ENCODE assay signal across 9 mouse cellular contexts in the genomic region with DNA sequence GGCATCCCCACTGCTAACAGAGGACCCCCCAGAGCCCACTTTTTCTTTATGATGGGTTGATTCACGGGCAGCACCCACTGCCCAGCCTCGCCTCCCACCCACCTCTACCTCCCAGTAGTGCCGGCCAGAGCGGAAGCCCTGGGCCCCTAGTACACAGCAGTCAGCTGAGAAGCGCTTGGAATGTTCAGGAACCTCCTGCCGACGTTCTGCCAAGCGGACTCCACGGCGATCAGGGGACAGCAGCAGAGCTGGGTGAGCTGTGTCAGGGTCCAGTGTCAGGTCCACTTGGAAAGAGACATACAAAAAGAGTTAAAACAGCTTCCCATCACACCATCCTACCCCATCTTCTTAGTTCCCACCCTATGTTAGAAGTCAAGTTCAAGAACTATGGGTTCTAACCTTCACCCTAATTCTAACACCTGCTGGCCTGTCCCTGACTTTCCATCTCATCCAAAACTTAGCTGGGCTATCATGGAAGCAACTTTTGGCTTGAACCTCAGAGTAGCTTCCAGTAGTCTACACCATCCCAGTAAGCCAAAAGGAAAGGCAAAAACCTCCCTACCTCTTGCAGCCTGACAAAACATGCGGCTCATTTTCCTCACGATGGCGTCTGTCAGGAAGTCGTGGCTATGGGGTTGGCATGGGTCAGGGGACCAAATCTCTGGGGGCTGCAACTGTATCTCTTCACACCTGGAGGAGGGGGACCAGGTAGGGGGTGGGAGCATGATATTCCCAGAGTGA. TPM values are rescaled to one million over a fixed set of nuclear protein-coding genes. Genes with fewer than 3 reads are reported as not detected.
A peak's percentile ranks its signal among the peaks of the same experiment; 100 is the strongest.
DNase-seq lines count a peak whose midpoint lies in the region; ATAC-seq and TF ChIP-seq lines count a peak whose summit lies in the region.
"Had no signal": no experiment of that assay in that cellular context is flagged by ENCODE, and none has a peak within 500 bp of the region (broad histone marks: within the 10 kb centered on the region; RNA-seq: fewer than 3 reads in every experiment).

No protein-coding gene starts in this region.

- H3K27ac ChIP-seq in lung, embryonic 14.5 days (ENCODE audit: low read depth) = no peak overlapping the region
- H3K27ac ChIP-seq in embryonic facial prominence, embryonic 15.5 days (replicated peaks) = 0 out of 2 replicates have a peak overlapping the region, but pooled peaks have one; percentile 4
- no peak overlapping the region for H3K27ac ChIP-seq in intestine, embryonic 14.5 days (ENCODE audit: low read depth)
- no peak overlapping the region for H3K27ac ChIP-seq in midbrain, postnatal 0 days (ENCODE audit: low read depth, low read length)

- WGBS in lung, embryonic 14.5 days = 57% methylated on average over 14 of the region's 14 CpGs
- 58% methylated on average over 14 of the region's 14 CpGs for WGBS in embryonic facial prominence, embryonic 15.5 days
- 64% methylated on average over 14 of the region's 14 CpGs for WGBS in intestine, embryonic 14.5 days
- WGBS in midbrain, postnatal 0 days = 62% methylated on average over 14 of the region's 14 CpGs

- peak; percentile 38; the same call in 1 of the 2 replicates for ATAC-seq in lung, embryonic 14.5 days (ENCODE audit: insufficient read depth)
- no peak for ATAC-seq in embryonic facial prominence, embryonic 15.5 days (ENCODE audit: insufficient number of reproducible peaks, low FRiP score, low TSS enrichment, low read depth)
- ATAC-seq in intestine, embryonic 14.5 days (replicated peaks; ENCODE audit: low FRiP score, low TSS enrichment, low read depth) = peak; percentile 17
- 0 out of 2 replicates have a peak, but pooled peaks have one; percentile 10 for ATAC-seq in midbrain, postnatal 0 days (ENCODE audit: low FRiP score)

- no peaks in the 10 kb centered on the region for H3K27me3 ChIP-seq in lung, embryonic 14.5 days (ENCODE audit: insufficient read depth, low read length)
- no peaks in the 10 kb centered on the region for H3K27me3 ChIP-seq in embryonic facial prominence, embryonic 15.5 days
- H3K27me3 ChIP-seq in intestine, embryonic 14.5 days (replicated peaks; ENCODE audit: control insufficient read depth, insufficient read depth, low read length) = no peaks in the 10 kb centered on the region
- H3K27me3 ChIP-seq in midbrain, postnatal 0 days (ENCODE audit: insufficient read depth, low read length) = no peaks in the 10 kb centered on the region

- no peak for TF ChIP-seq CTCF in lung, embryonic 14.5 days (IDR thresholded peaks at IDR 0.05; ENCODE audit: low read depth)
- TF ChIP-seq CTCF in midbrain, postnatal 0 days (IDR thresholded peaks at IDR 0.05) = no peak

- no peak overlapping the region for H3K4me3 ChIP-seq in lung, embryonic 14.5 days (ENCODE audit: low read depth, low read length)
- H3K4me3 ChIP-seq in embryonic facial prominence, embryonic 15.5 days (replicated peaks) = no peak overlapping the region
- no peak overlapping the region for H3K4me3 ChIP-seq in intestine, embryonic 14.5 days (ENCODE audit: low read depth, low read length)
- H3K4me3 ChIP-seq in midbrain, postnatal 0 days (ENCODE audit: low read depth, low read length) = no peak overlapping the region
- H3K4me3 ChIP-seq: erythroblast, embryonic 14.5 days had no signal

- no peak overlapping the region for H3K4me2 ChIP-seq in lung, embryonic 14.5 days
- no peak overlapping the region for H3K4me2 ChIP-seq in embryonic facial prominence, embryonic 15.5 days (replicated peaks)
- H3K4me2 ChIP-seq in intestine, embryonic 14.5 days (ENCODE audit: low read length) = no peak overlapping the region
- H3K4me2 ChIP-seq in midbrain, postnatal 0 days (ENCODE audit: low read depth, low read length, poor library complexity, severe bottlenecking) = no peak overlapping the region

- no peak for DNase-seq in lung, embryonic 14.5 days
- no peak for DNase-seq in lung, postnatal 25 days (ENCODE audit: low spot score)
- no peak for DNase-seq in intestine, embryonic 14.5 days (ENCODE audit: low spot score)
- DNase-seq in midbrain, postnatal 0 days (ENCODE audit: low spot score) = no peak
- DNase-seq in embryo, embryonic 11 days = no peak
- no peak for DNase-seq in left cerebral cortex, adult 9 months (ENCODE audit: low spot score in 2 of 2)
- DNase-seq: spleen, adult 18-20 months had no signal

- H3K4me1 ChIP-seq in lung, embryonic 14.5 days (ENCODE audit: insufficient read depth) = no peaks in the 10 kb centered on the region
- H3K4me1 ChIP-seq in embryonic facial prominence, embryonic 15.5 days = peaks cover 8% of the 10 kb centered on the region; the same call in 1 of the 2 replicates
- H3K4me1 ChIP-seq in intestine, embryonic 14.5 days (replicated peaks; ENCODE audit: control insufficient read depth, insufficient read depth, low read length) = no peaks in the 10 kb centered on the region; the same call in none of the 2 replicates
- no peaks in the 10 kb centered on the region for H3K4me1 ChIP-seq in midbrain, postnatal 0 days (ENCODE audit: insufficient read depth, low read length)

- H3K9me3 ChIP-seq in lung, embryonic 14.5 days (ENCODE audit: low read depth, low read length) = no peaks in the 10 kb centered on the region
- H3K9me3 ChIP-seq in embryonic facial prominence, embryonic 15.5 days (replicated peaks) = no peaks in the 10 kb centered on the region
- H3K9me3 ChIP-seq in intestine, embryonic 14.5 days (ENCODE audit: control insufficient read depth, low read length) = no peaks in the 10 kb centered on the region
- no peaks in the 10 kb centered on the region for H3K9me3 ChIP-seq in midbrain, postnatal 0 days (ENCODE audit: low read length)

- H3K36me3 ChIP-seq in lung, embryonic 14.5 days (ENCODE audit: insufficient read depth) = peaks cover 100% of the 10 kb centered on the region
- H3K36me3 ChIP-seq in embryonic facial prominence, embryonic 15.5 days = peaks cover 98% of the 10 kb centered on the region
- H3K36me3 ChIP-seq in intestine, embryonic 14.5 days (ENCODE audit: control insufficient read depth, insufficient read depth, low read length) = peaks cover 97% of the 10 kb centered on the region
- peaks cover 84% of the 10 kb centered on the region for H3K36me3 ChIP-seq in midbrain, postnatal 0 days (ENCODE audit: insufficient read depth, low read length)

- H3K9ac ChIP-seq in lung, embryonic 14.5 days = no peak overlapping the region
- no peak overlapping the region for H3K9ac ChIP-seq in embryonic facial prominence, embryonic 15.5 days
- no peak overlapping the region for H3K9ac ChIP-seq in intestine, embryonic 14.5 days (ENCODE audit: low read length)
- H3K9ac ChIP-seq in midbrain, postnatal 0 days (replicated peaks; ENCODE audit: low read length, poor library complexity, severe bottlenecking) = no peak overlapping the region

RNA-seq across cellular contexts. Expression of a gene that starts 7.6 kb away (rescaled TPM):
- polyA plus RNA-seq in lung, embryonic 14.5 days (2014; fragmentation: Nextera tagmentation; extraction: Ambion mirVana) = 935 and 940 TPM in 2 replicates
- 718 and 762 TPM in 2 replicates for polyA plus RNA-seq in embryonic facial prominence, embryonic 15.5 days (2015; fragmentation: Nextera tagmentation; extraction: Ambion mirVana)
- 1,049 and 1,145 TPM in 2 replicates for polyA plus RNA-seq in intestine, embryonic 14.5 days (2014; fragmentation: Nextera tagmentation; extraction: Ambion mirVana)
- total RNA-seq in midbrain, postnatal 0 days (2014; rRNA removed) = 932 and 1,043 TPM in 2 replicates
- 317 and 331 TPM in 2 replicates for polyA plus RNA-seq in midbrain, postnatal 0 days (2015; fragmentation: Nextera tagmentation; extraction: Ambion mirVana)

RNA-seq across cellular contexts. Expression of a gene that starts 9.4 kb away (rescaled TPM):
- 4.5 and 4.6 TPM in 2 replicates for polyA plus RNA-seq in lung, embryonic 14.5 days (2014; fragmentation: Nextera tagmentation; extraction: Ambion mirVana)
- 7.5 and 8.1 TPM in 2 replicates for polyA plus RNA-seq in embryonic facial prominence, embryonic 15.5 days (2015; fragmentation: Nextera tagmentation; extraction: Ambion mirVana)
- 5.0 and 6.2 TPM in 2 replicates for polyA plus RNA-seq in intestine, embryonic 14.5 days (2014; fragmentation: Nextera tagmentation; extraction: Ambion mirVana)
- total RNA-seq in midbrain, postnatal 0 days (2014; rRNA removed) = 38.9 and 41.5 TPM in 2 replicates
- 5.0 and 5.1 TPM in 2 replicates for polyA plus RNA-seq in midbrain, postnatal 0 days (2015; fragmentation: Nextera tagmentation; extraction: Ambion mirVana)

RNA-seq across cellular contexts. Expression of a gene that starts 18.2 kb away (rescaled TPM):
- 0.55 and 1.4 TPM in 2 replicates for polyA plus RNA-seq in lung, embryonic 14.5 days (2014; fragmentation: Nextera tagmentation; extraction: Ambion mirVana)
- polyA plus RNA-seq in embryonic facial prominence, embryonic 15.5 days (2015; fragmentation: Nextera tagmentation; extraction: Ambion mirVana) = 5.4 and 5.8 TPM in 2 replicates
- polyA plus RNA-seq in intestine, embryonic 14.5 days (2014; fragmentation: Nextera tagmentation; extraction: Ambion mirVana) = 1.4 and 1.5 TPM in 2 replicates
- total RNA-seq in midbrain, postnatal 0 days (2014; rRNA removed) = 7.7 and 8.6 TPM in 2 replicates
- polyA plus RNA-seq in midbrain, postnatal 0 days (2015; fragmentation: Nextera tagmentation; extraction: Ambion mirVana) = 3.4 and 3.7 TPM in 2 replicates
- polyA plus RNA-seq: erythroblast, embryonic 14.5 days had no signal

RNA-seq across cellular contexts. Expression of a gene that starts 18.7 kb away (rescaled TPM):
- 11.3 and 11.8 TPM in 2 replicates for polyA plus RNA-seq in lung, embryonic 14.5 days (2014; fragmentation: Nextera tagmentation; extraction: Ambion mirVana)
- 2.3 and 4.9 TPM in 2 replicates for polyA plus RNA-seq in embryonic facial prominence, embryonic 15.5 days (2015; fragmentation: Nextera tagmentation; extraction: Ambion mirVana)
- 3.9 and 4.1 TPM in 2 replicates for polyA plus RNA-seq in intestine, embryonic 14.5 days (2014; fragmentation: Nextera tagmentation; extraction: Ambion mirVana)
- 4.3 and 8.2 TPM in 2 replicates for total RNA-seq in midbrain, postnatal 0 days (2014; rRNA removed)
- 2.4 and 3.0 TPM in 2 replicates for polyA plus RNA-seq in midbrain, postnatal 0 days (2015; fragmentation: Nextera tagmentation; extraction: Ambion mirVana)
